Comparison of ENCODE assay signal across 7 mouse cellular contexts in the genomic region with DNA sequence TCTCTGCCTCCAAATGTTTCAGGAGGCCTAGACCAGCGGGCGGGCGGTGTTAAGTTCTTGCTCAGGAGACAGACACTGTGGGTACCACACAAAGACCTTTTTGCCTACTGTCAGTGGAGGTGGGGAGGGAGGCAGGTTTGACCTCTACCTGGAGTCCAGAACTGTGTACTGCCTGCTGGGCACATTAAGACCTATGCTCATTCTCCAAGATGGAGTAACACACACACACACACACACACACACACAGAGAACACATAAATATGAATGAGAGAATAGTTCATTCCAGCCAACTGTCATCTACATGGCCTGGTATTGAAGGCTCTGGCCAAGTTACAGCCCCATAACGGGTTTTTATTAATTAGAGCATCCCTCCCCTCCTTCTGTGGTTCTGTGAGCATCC. TPM values are rescaled to one million over a fixed set of nuclear protein-coding genes. Genes with fewer than 3 reads are reported as not detected.
DNase-seq lines count a peak whose midpoint lies in the region; ATAC-seq and TF ChIP-seq lines count a peak whose summit lies in the region.

No protein-coding gene starts in this region.

- peak overlapping the region; percentile 11; the same call in 1 of the 2 replicates for H3K27ac ChIP-seq in lung, postnatal 0 days (ENCODE audit: low read length)
- H3K27ac ChIP-seq in forebrain, embryonic 16.5 days (ENCODE audit: low read length), result peak overlapping the region; percentile 39
- H3K27ac ChIP-seq in limb, embryonic 12.5 days, result peak overlapping the region; percentile 74; the same call in 1 of the 2 replicates
- H3K27ac ChIP-seq in stomach, embryonic 15.5 days, result peak overlapping the region; percentile 64; the same call in 1 of the 2 replicates

- DNase-seq in lung, postnatal 0 days (ENCODE audit: low spot score), result no peak
- DNase-seq in lung, postnatal 25 days (ENCODE audit: low spot score), result no peak
- DNase-seq in embryo, embryonic 9.5 days (ENCODE audit: extremely low spot score), result no peak

- H3K4me2 ChIP-seq in lung, postnatal 0 days (replicated peaks; ENCODE audit: low read depth, low read length), result peak overlapping the region; percentile 48; the same call in 1 of the 2 replicates
- peak overlapping the region; percentile 53 for H3K4me2 ChIP-seq in forebrain, embryonic 16.5 days (ENCODE audit: low read length)
- H3K4me2 ChIP-seq in limb, embryonic 12.5 days, result peak overlapping the region; percentile 58
- peak overlapping the region; percentile 50 for H3K4me2 ChIP-seq in stomach, embryonic 15.5 days

- H3K4me3 ChIP-seq in lung, postnatal 0 days (ENCODE audit: low read depth, low read length), result no peak overlapping the region
- peak overlapping the region; percentile 36 for H3K4me3 ChIP-seq in forebrain, embryonic 16.5 days (replicated peaks; ENCODE audit: low read length)
- peak overlapping the region; percentile 22; the same call in 1 of the 2 replicates for H3K4me3 ChIP-seq in limb, embryonic 12.5 days (replicated peaks)
- H3K4me3 ChIP-seq in stomach, embryonic 15.5 days (replicated peaks), result peak overlapping the region; percentile 20; the same call in 1 of the 2 replicates

- H3K9ac ChIP-seq in lung, postnatal 0 days (replicated peaks; ENCODE audit: low read depth), result no peak overlapping the region
- H3K9ac ChIP-seq in forebrain, embryonic 16.5 days (replicated peaks; ENCODE audit: low read depth, low read length), result peak overlapping the region; percentile 48
- H3K9ac ChIP-seq in limb, embryonic 12.5 days (replicated peaks), result no peak overlapping the region
- no peak overlapping the region for H3K9ac ChIP-seq in stomach, embryonic 15.5 days

- 79% methylated on average over 4 of the region's 4 CpGs for WGBS in lung, postnatal 0 days
- WGBS in forebrain, embryonic 16.5 days, result 39% methylated on average over 4 of the region's 4 CpGs
- WGBS in limb, embryonic 12.5 days, result 74% methylated on average over 4 of the region's 4 CpGs
- 71% methylated on average over 4 of the region's 4 CpGs for WGBS in stomach, embryonic 15.5 days

- no peak for TF ChIP-seq CTCF in lung, postnatal 0 days (IDR thresholded peaks at IDR 0.05)

- no peaks in the 10 kb centered on the region for H3K27me3 ChIP-seq in lung, postnatal 0 days (replicated peaks; ENCODE audit: insufficient read depth, low read length)
- H3K27me3 ChIP-seq in forebrain, embryonic 16.5 days (replicated peaks; ENCODE audit: control insufficient read depth, insufficient read depth, low read length), result no peaks in the 10 kb centered on the region
- H3K27me3 ChIP-seq in limb, embryonic 12.5 days, result no peaks in the 10 kb centered on the region
- no peaks in the 10 kb centered on the region for H3K27me3 ChIP-seq in stomach, embryonic 15.5 days (replicated peaks)

- no peak for TF ChIP-seq EP300 in lung, postnatal 0 days (IDR thresholded peaks at IDR 0.05)

- peaks cover 33% of the 10 kb centered on the region for H3K4me1 ChIP-seq in lung, postnatal 0 days (ENCODE audit: insufficient read depth, low read depth, low read length)
- H3K4me1 ChIP-seq in forebrain, embryonic 16.5 days (replicated peaks; ENCODE audit: control insufficient read depth, insufficient read depth, low read length), result peaks cover 45% of the 10 kb centered on the region
- peaks cover 69% of the 10 kb centered on the region for H3K4me1 ChIP-seq in limb, embryonic 12.5 days (replicated peaks)
- peaks cover 24% of the 10 kb centered on the region for H3K4me1 ChIP-seq in stomach, embryonic 15.5 days

- H3K9me3 ChIP-seq in lung, postnatal 0 days (ENCODE audit: low read length), result no peaks in the 10 kb centered on the region
- no peaks in the 10 kb centered on the region for H3K9me3 ChIP-seq in forebrain, embryonic 16.5 days (ENCODE audit: control insufficient read depth, low read length)
- H3K9me3 ChIP-seq in limb, embryonic 12.5 days, result no peaks in the 10 kb centered on the region
- no peaks in the 10 kb centered on the region for H3K9me3 ChIP-seq in stomach, embryonic 15.5 days

- no peaks in the 10 kb centered on the region for H3K36me3 ChIP-seq in lung, postnatal 0 days (ENCODE audit: insufficient read depth, low read length)
- no peaks in the 10 kb centered on the region for H3K36me3 ChIP-seq in forebrain, embryonic 16.5 days (ENCODE audit: control insufficient read depth, insufficient read depth)
- H3K36me3 ChIP-seq in limb, embryonic 12.5 days, result no peaks in the 10 kb centered on the region
- H3K36me3 ChIP-seq in stomach, embryonic 15.5 days, result no peaks in the 10 kb centered on the region

- ATAC-seq in lung, postnatal 0 days, result no peak
- peak; percentile 46; the same call in 1 of the 2 replicates for ATAC-seq in forebrain, embryonic 16.5 days
- ATAC-seq in limb, embryonic 12.5 days (ENCODE audit: insufficient number of reproducible peaks, insufficient read depth, low FRiP score, low TSS enrichment, low read depth), result no peak
- peak; percentile 5; the same call in 1 of the 2 replicates for ATAC-seq in stomach, embryonic 15.5 days (ENCODE audit: insufficient read depth, low FRiP score, low read depth)
- ATAC-seq in activated CD4-positive, CD25-positive, alpha-beta regulatory T cell, adult 4 months, result no peak

RNA-seq across cellular contexts. Expression of a gene that starts 15.4 kb away (rescaled TPM):
- 26.9 and 35.3 TPM in 2 replicates for polyA plus RNA-seq in lung, postnatal 0 days (2015; fragmentation: Nextera tagmentation; extraction: Ambion mirVana)
- 19.3 and 20.4 TPM in 2 replicates for polyA plus RNA-seq in forebrain, embryonic 16.5 days (2015; fragmentation: Nextera tagmentation; extraction: Ambion mirVana)
- polyA plus RNA-seq in limb, embryonic 12.5 days (2016; fragmentation: Nextera tagmentation; extraction: Ambion mirVana), result 8.9 and 10.9 TPM in 2 replicates
- polyA plus RNA-seq in stomach, embryonic 15.5 days (2015; fragmentation: Nextera tagmentation; extraction: Ambion mirVana), result 7.7 and 8.4 TPM in 2 replicates
- polyA plus RNA-seq in activated CD4-positive, CD25-positive, alpha-beta regulatory T cell, adult 4 months (2017; shearing (Covaris generic)), result 100 to 1,000 TPM; 104 to 116 TPM

RNA-seq across cellular contexts. Expression of a gene that starts 56.6 kb away (rescaled TPM):
- polyA plus RNA-seq in lung, postnatal 0 days (2015; fragmentation: Nextera tagmentation; extraction: Ambion mirVana), result not detected in 2 replicates
- polyA plus RNA-seq in forebrain, embryonic 16.5 days (2015; fragmentation: Nextera tagmentation; extraction: Ambion mirVana), result not detected in 2 replicates
- polyA plus RNA-seq in limb, embryonic 12.5 days (2016; fragmentation: Nextera tagmentation; extraction: Ambion mirVana), result not detected in 2 replicates
- polyA plus RNA-seq in stomach, embryonic 15.5 days (2015; fragmentation: Nextera tagmentation; extraction: Ambion mirVana), result 141 and 168 TPM in 2 replicates
- polyA plus RNA-seq in activated CD4-positive, CD25-positive, alpha-beta regulatory T cell, adult 4 months (2017; shearing (Covaris generic)), result not detected

Comparison
In these comparisons a context has a peak if more than half of its experiments do, and no peak if none do; other contexts are left out.
1. ATAC-seq: peak in forebrain, embryonic 16.5 days (single experiment) and stomach, embryonic 15.5 days (single experiment); none in lung, postnatal 0 days (single experiment), limb, embryonic 12.5 days (single experiment) and activated CD4-positive, CD25-positive, alpha-beta regulatory T cell, adult 4 months (single experiment).
2. H3K27ac ChIP-seq: peak in every context shown above with its lines; median percentile 74 in limb, embryonic 12.5 days; 64 in stomach, embryonic 15.5 days; 39 in forebrain, embryonic 16.5 days; 11 in lung, postnatal 0 days.
3. RNA of a gene that starts 56.6 kb away (polyA plus RNA-seq): 141 to 168 TPM in stomach, embryonic 15.5 days; not detected in forebrain, embryonic 16.5 days, not detected in lung, postnatal 0 days, not detected in limb, embryonic 12.5 days and not detected in activated CD4-positive, CD25-positive, alpha-beta regulatory T cell, adult 4 months; every median in the first group is over 100 times any median in the second.
4. Peak in every context shown above with its lines, with median percentiles within 50 percentile points of each other: H3K4me2 ChIP-seq.